Mouse (Mus musculus): ENCODE data around the gene Smim23. TPM values are rescaled to one million over a fixed set of nuclear protein-coding genes. Genes with fewer than 3 reads are reported as not detected.
A peak's percentile ranks its signal among the peaks of the same experiment; 100 is the strongest.

Smim23 gene
- not detected in 2 replicates for polyA plus RNA-seq (2016; fragmentation: Nextera tagmentation; extraction: Ambion mirVana)

- H3K9ac ChIP-seq, result no peak within 1 kb of the TSS
- no peak for ATAC-seq (ENCODE audit: insufficient number of reproducible peaks, insufficient read depth, low FRiP score, low TSS enrichment)
- H3K4me2 ChIP-seq (replicated peaks), result no peak within 1 kb of the TSS
- no peak within 1 kb of the TSS for H3K4me3 ChIP-seq
- H3K4me1 ChIP-seq, result no peaks in the 10 kb centered on the region
- no peaks in the 10 kb centered on the region for H3K36me3 ChIP-seq
- H3K27me3 ChIP-seq, result no peaks in the 10 kb centered on the region
- whole genome bisulfite sequencing, result 86% methylated on average over 1 of the region's 1 CpGs
- no peak within 1 kb of the TSS for H3K27ac ChIP-seq
- H3K9me3 ChIP-seq, result no peaks in the 10 kb centered on the region
Observed at GRCm38 (mm10) chr11:32824505-32824904, at the start of gene Smim23. Gene Smim23 (minus strand): TSS chr11:32824605.

- Histone ChIP-seq H3K9ac (no peak overlapping the region), H3K9me3 (peaks cover 5% of the 10 kb centered on the region; the same call in 1 of the 2 replicates), H3K4me1 (peaks cover 20% of the 10 kb centered on the region; the same call in 1 of the 2 replicates), H3K27ac (no peak overlapping the region), H3K4me3 (no peak overlapping the region), H3K36me3 (no peaks in the 10 kb centered on the region), H3K27me3 (0 out of 2 replicates have a peak, but pooled peaks cover 4% of the 10 kb centered on the region), H3K4me2 (replicated peaks) (no peak overlapping the region)
- no peak for ATAC-seq (ENCODE audit: insufficient number of reproducible peaks, insufficient read depth, low FRiP score, low TSS enrichment)
- WGBS, result 77% methylated on average over 10 of the region's 10 CpGs
Observed at GRCm38 (mm10) chr11:32868619-32869383, 44.4 kb upstream of the Smim23 start.

DNA sequence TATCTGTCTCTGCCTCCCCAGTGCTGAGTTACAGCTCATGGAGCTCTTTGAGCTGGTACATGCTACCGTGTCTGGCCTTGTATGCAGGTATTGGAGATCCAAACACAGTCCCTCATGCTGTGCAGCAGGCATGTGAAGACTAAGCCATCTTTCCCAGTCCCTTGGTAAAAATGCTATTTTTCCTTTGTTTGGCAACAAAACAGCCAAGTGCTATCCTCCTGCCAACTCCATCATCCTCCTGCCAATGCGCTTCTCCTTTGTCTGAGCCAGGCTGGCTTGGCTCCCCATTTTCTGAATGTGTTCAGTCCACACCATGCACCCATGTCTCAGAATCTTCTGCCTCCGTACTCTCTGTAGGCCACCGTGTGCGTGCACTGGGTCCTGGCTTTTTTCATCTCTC is 40.2 kb upstream of the Smim23 start:
- H3K9me3 ChIP-seq, result no peaks in the 10 kb centered on the region
- no peaks in the 10 kb centered on the region for H3K36me3 ChIP-seq
- H3K4me3 ChIP-seq, result no peak overlapping the region
- peaks cover 20% of the 10 kb centered on the region; the same call in 1 of the 2 replicates for H3K4me1 ChIP-seq
- 83% methylated on average over 5 of the region's 5 CpGs for WGBS
- no peak overlapping the region for H3K27ac ChIP-seq
- H3K4me2 ChIP-seq (replicated peaks), result no peak overlapping the region
- H3K27me3 ChIP-seq, result 0 out of 2 replicates have a peak, but pooled peaks cover 1% of the 10 kb centered on the region
- H3K9ac ChIP-seq, result no peak overlapping the region
- ATAC-seq (ENCODE audit: insufficient number of reproducible peaks, insufficient read depth, low FRiP score, low TSS enrichment), result no peak

GRCm38 (mm10) chr11:32857418-32857879 is 33.0 kb upstream of the Smim23 start:
- Histone ChIP-seq H3K4me3 (no peak overlapping the region), H3K27me3 (no peaks in the 10 kb centered on the region), H3K4me2 (replicated peaks) (no peak overlapping the region), H3K27ac (peak overlapping the region; percentile 5; the same call in 1 of the 2 replicates), H3K9me3 (no peaks in the 10 kb centered on the region), H3K9ac (no peak overlapping the region), H3K36me3 (no peaks in the 10 kb centered on the region), H3K4me1 (peaks cover 16% of the 10 kb centered on the region)
- 34% methylated on average over 8 of the region's 8 CpGs for WGBS
- no peak for ATAC-seq (ENCODE audit: insufficient number of reproducible peaks, insufficient read depth, low FRiP score, low TSS enrichment)

DNA sequence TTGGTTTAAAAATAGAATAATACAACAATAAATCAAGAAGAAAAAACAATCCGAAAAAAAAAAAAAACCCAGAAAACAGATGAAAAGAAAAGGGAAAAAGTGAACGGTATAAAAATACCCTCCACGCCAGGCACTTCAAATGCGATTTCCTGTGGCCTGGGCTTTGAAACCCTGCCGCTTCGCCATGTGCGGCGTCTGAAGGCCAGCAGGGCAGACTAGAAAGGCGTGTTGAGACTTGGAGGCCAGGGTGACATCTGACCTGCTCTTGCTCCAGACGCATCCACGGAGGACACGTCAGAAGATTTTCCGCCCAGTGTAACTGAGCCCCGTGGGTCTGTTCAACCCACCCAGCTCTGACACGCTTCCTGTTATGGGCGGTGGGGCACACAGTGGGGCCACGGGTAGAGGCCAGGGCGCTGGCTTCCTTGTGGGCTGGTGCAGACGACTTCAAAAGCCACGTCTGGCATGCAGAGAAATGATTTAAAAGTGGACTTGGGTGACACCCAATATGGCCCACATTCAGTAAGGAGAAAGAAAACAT is 22.3 kb upstream of the Smim23 start:
- no peaks in the 10 kb centered on the region for H3K9me3 ChIP-seq
- no peak overlapping the region for H3K27ac ChIP-seq
- no peaks in the 10 kb centered on the region for H3K36me3 ChIP-seq
- WGBS, result 35% methylated on average over 20 of the region's 20 CpGs
- H3K9ac ChIP-seq, result no peak overlapping the region
- peak overlapping the region; percentile 9; the same call in 1 of the 2 replicates for H3K4me2 ChIP-seq (replicated peaks)
- no peaks in the 10 kb centered on the region for H3K27me3 ChIP-seq
- no peak for ATAC-seq (ENCODE audit: insufficient number of reproducible peaks, insufficient read depth, low FRiP score, low TSS enrichment)
- no peak overlapping the region for H3K4me3 ChIP-seq
- peaks cover 8% of the 10 kb centered on the region; the same call in 1 of the 2 replicates for H3K4me1 ChIP-seq

- 86% methylated on average over 5 of the region's 5 CpGs for WGBS
- H3K27ac ChIP-seq, result no peak overlapping the region
Observed at GRCm38 (mm10) chr11:32841169-32841568, 16.8 kb upstream of the Smim23 start.

DNA sequence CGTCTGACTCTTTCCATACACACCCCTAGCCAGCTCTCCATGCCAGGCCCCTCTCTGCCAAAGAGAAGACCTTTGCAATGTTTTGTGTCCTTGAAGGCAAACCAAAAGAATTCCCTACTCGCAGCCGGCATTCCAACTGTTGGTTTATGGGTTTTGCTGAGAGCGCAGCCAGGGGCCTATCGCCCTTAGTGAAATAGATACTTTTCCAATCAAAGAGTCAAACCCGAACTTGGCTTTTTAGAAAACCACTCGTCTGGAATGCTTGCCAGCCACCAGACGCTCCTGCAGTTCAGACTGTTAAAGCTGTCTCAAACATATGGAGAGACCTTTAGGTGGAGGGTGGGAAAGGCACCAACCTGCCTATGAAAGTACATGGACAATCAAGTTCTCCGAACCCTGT is 15.9 kb upstream of the Smim23 start:
- Histone ChIP-seq H3K4me3 (no peak overlapping the region), H3K9me3 (no peaks in the 10 kb centered on the region), H3K27me3 (no peaks in the 10 kb centered on the region), H3K36me3 (no peaks in the 10 kb centered on the region), H3K27ac (no peak overlapping the region), H3K4me1 (no peaks in the 10 kb centered on the region), H3K9ac (no peak overlapping the region), H3K4me2 (replicated peaks) (no peak overlapping the region)
- no peak for ATAC-seq (ENCODE audit: insufficient number of reproducible peaks, insufficient read depth, low FRiP score, low TSS enrichment)
- WGBS, result 57% methylated on average over 9 of the region's 9 CpGs

More at GRCm38 (mm10) chr11:32841169-32841568, 16.8 kb upstream of the Smim23 start:
- no peaks in the 10 kb centered on the region for H3K9me3 ChIP-seq
- no peaks in the 10 kb centered on the region for H3K27me3 ChIP-seq
- no peak overlapping the region for H3K9ac ChIP-seq
- ATAC-seq (ENCODE audit: insufficient number of reproducible peaks, insufficient read depth, low FRiP score, low TSS enrichment), result no peak
- no peaks in the 10 kb centered on the region for H3K36me3 ChIP-seq
- no peak overlapping the region for H3K4me3 ChIP-seq
- 0 out of 2 replicates have a peak, but pooled peaks cover 3% of the 10 kb centered on the region for H3K4me1 ChIP-seq
- H3K4me2 ChIP-seq (replicated peaks), result no peak overlapping the region

GRCm38 (mm10) chr11:32835022-32835421 is 10.6 kb upstream of the Smim23 start:
- Histone ChIP-seq H3K4me1 (no peaks in the 10 kb centered on the region), H3K9me3 (no peaks in the 10 kb centered on the region), H3K36me3 (no peaks in the 10 kb centered on the region), H3K4me3 (no peak overlapping the region), H3K4me2 (replicated peaks) (no peak overlapping the region), H3K27ac (no peak overlapping the region), H3K27me3 (no peaks in the 10 kb centered on the region), H3K9ac (no peak overlapping the region)
- ATAC-seq (ENCODE audit: insufficient number of reproducible peaks, insufficient read depth, low FRiP score, low TSS enrichment), result no peak
- WGBS, result 19% methylated on average over 8 of the region's 8 CpGs

- no peak overlapping the region for H3K9ac ChIP-seq
- no peaks in the 10 kb centered on the region for H3K36me3 ChIP-seq
- H3K4me1 ChIP-seq, result no peaks in the 10 kb centered on the region
- no peaks in the 10 kb centered on the region for H3K9me3 ChIP-seq
- H3K4me3 ChIP-seq, result no peak overlapping the region
- no peak for ATAC-seq (ENCODE audit: insufficient number of reproducible peaks, insufficient read depth, low FRiP score, low TSS enrichment)
- H3K27me3 ChIP-seq, result no peaks in the 10 kb centered on the region
- 38% methylated on average over 13 of the region's 13 CpGs for whole genome bisulfite sequencing
- H3K4me2 ChIP-seq (replicated peaks), result no peak overlapping the region
- no peak overlapping the region for H3K27ac ChIP-seq
Observed at GRCm38 (mm10) chr11:32834367-32834918, 10.0 kb upstream of the Smim23 start.

GRCm38 (mm10) chr11:32817566-32817965 is 6.8 kb downstream of the Smim23 start:
- Histone ChIP-seq H3K27ac (no peak overlapping the region), H3K4me2 (replicated peaks) (no peak overlapping the region), H3K4me1 (no peaks in the 10 kb centered on the region), H3K9ac (no peak overlapping the region), H3K4me3 (no peak overlapping the region), H3K9me3 (no peaks in the 10 kb centered on the region), H3K36me3 (no peaks in the 10 kb centered on the region), H3K27me3 (no peaks in the 10 kb centered on the region)
- 93% methylated on average over 12 of the region's 12 CpGs for WGBS
- ATAC-seq (ENCODE audit: insufficient number of reproducible peaks, insufficient read depth, low FRiP score, low TSS enrichment), result no peak

- H3K36me3 ChIP-seq, result no peaks in the 10 kb centered on the region
- H3K4me1 ChIP-seq, result no peaks in the 10 kb centered on the region
- no peak overlapping the region for H3K9ac ChIP-seq
- no peaks in the 10 kb centered on the region for H3K27me3 ChIP-seq
- no peak for ATAC-seq (ENCODE audit: insufficient number of reproducible peaks, insufficient read depth, low FRiP score, low TSS enrichment)
- 86% methylated on average over 8 of the region's 8 CpGs for WGBS
- no peak overlapping the region for H3K27ac ChIP-seq
- no peaks in the 10 kb centered on the region for H3K9me3 ChIP-seq
- H3K4me3 ChIP-seq, result no peak overlapping the region
- no peak overlapping the region for H3K4me2 ChIP-seq (replicated peaks)
Observed at GRCm38 (mm10) chr11:32814286-32814685, 10.1 kb downstream of the Smim23 start.

DNA sequence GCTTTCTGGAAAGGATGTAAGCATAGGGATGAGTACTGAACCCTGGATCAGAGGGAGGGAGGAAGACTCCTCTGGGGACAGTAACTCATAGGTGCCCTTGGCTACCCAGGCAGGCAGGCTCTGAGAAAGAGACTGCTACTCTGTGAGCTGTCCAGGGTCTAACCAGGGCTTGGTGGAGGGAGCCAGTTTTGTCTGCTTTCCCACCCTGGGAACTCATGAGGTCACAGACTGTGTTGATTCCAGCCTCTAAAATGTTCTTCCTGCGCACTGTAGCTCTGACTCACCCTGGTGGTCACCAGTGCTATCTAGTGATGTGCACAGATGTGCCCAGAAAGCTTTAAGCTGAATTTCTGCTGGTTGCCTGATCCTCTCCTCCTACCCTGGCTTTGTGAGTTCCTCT is 15.3 kb downstream of the Smim23 start:
- Histone ChIP-seq H3K9ac (no peak overlapping the region), H3K4me3 (no peak overlapping the region), H3K27ac (no peak overlapping the region), H3K4me1 (no peaks in the 10 kb centered on the region), H3K36me3 (no peaks in the 10 kb centered on the region), H3K27me3 (no peaks in the 10 kb centered on the region), H3K9me3 (no peaks in the 10 kb centered on the region), H3K4me2 (replicated peaks) (no peak overlapping the region)
- no peak for ATAC-seq (ENCODE audit: insufficient number of reproducible peaks, insufficient read depth, low FRiP score, low TSS enrichment)
- WGBS, result 61% methylated on average over 1 of the region's 1 CpGs

Measured in embryonic facial prominence, embryonic 12.5 days (tissue).